Mouse (Mus musculus) hindbrain, embryonic 14.5 days (tissue): ENCODE results near the gene BC049715. TPM values are rescaled to one million over a fixed set of nuclear protein-coding genes. Genes with fewer than 3 reads are reported as not detected.

Experiments
- ATAC-seq: fragments of 200-750 bp; cut with Nextera tagmentation; 2 replicates; pipeline ENCODE4 v1.8.0; 2017; ENCODE audit warnings: moderate number of reproducible peaks, mild to moderate bottlenecking, moderate TSS enrichment, moderate library complexity; ENCODE audit not compliant: low FRiP score
- DNase-seq: peaks from one replicate; pipeline ENCODE4 v3.0.0-alpha.2; 2015; ENCODE audit warnings: low spot score
- H3K27ac ChIP-seq: fragments of 300-500 bp; sonication (generic); 2 replicates; pipeline ENCODE4 v1.5.1; 2014; ENCODE audit warnings: mild to moderate bottlenecking, moderate library complexity
- H3K27me3 ChIP-seq: fragments of 300-500 bp; sonication (generic); 2 replicates; pipeline ENCODE4 v1.6.1; 2014; ENCODE audit warnings: mild to moderate bottlenecking, low read length, mixed read lengths; ENCODE audit not compliant: control insufficient read depth, insufficient read depth
- H3K36me3 ChIP-seq: fragments of 300-500 bp; sonication (generic); replicated peaks from 2 replicates; pipeline ENCODE4 v1.6.1; 2014; ENCODE audit not compliant: control insufficient read depth, insufficient read depth
- H3K4me1 ChIP-seq: fragments of 300-500 bp; sonication (generic); replicated peaks from 2 replicates; pipeline ENCODE4 v1.6.1; 2014; ENCODE audit warnings: antibody characterized with exemption, low read length, mixed read lengths; ENCODE audit not compliant: control insufficient read depth, insufficient read depth
- H3K4me2 ChIP-seq: fragments of 300-500 bp; sonication (generic); replicated peaks from 2 replicates; pipeline ENCODE4 v1.6.1; 2014; ENCODE audit warnings: mild to moderate bottlenecking, moderate library complexity
- H3K4me3 ChIP-seq: fragments of 300-500 bp; sonication (generic); replicated peaks from 2 replicates; pipeline ENCODE4 v1.5.1; 2014; ENCODE audit warnings: mild to moderate bottlenecking, low read length
- H3K9ac ChIP-seq: fragments of 300-500 bp; sonication (generic); 2 replicates; pipeline ENCODE4 v1.6.1; 2014
- H3K9me3 ChIP-seq: fragments of 300-500 bp; sonication (generic); 2 replicates; pipeline ENCODE4 v1.6.1; 2016; ENCODE audit warnings: low read length; ENCODE audit not compliant: control insufficient read depth
- WGBS: fragments of 180-500 bp; shearing (Covaris S2); extraction: QIAGEN DNeasy Blood & Tissue Kit; methylation state at CpG from one replicate; pipeline ENCODE4 v1.1.7; 2014; 5-methylcytosine and 5-hydroxymethylcytosine counted together
- polyA plus RNA-seq: library from polyadenylated mRNA; unstranded; fragments of >200 nt; fragmentation: Nextera tagmentation; extraction: Ambion mirVana; gene quantifications from 2 replicates; pipeline ENCODE4 v1.2.1, GENCODE M21; 2014

Gene BC049715
- polyA plus RNA-seq, 1 experiment from 2014 or later: 2.0 TPM

GRCm38 (mm10) chr6:136835352-136835751 is 7.9 kb downstream of the BC049715 start, which contains the start of gene Smco3:
Smco3 (minus strand) TSS chr6:136835452.
- DNase-seq (no peak), ATAC-seq (no peak)
- Histone ChIP-seq H3K9ac (no peak within 1 kb of the TSS), H3K9me3 (no peaks in the 10 kb centered on the region), H3K4me3 (no peak within 1 kb of the TSS), H3K36me3 (no peaks in the 10 kb centered on the region), H3K4me2 (no peak within 1 kb of the TSS), H3K27me3 (peaks cover 7% of the 10 kb centered on the region; the same call in 1 of the 2 replicates), H3K4me1 (no peaks in the 10 kb centered on the region), H3K27ac (no peak within 1 kb of the TSS)
- WGBS: 53% methylated on average over 4 of the region's 4 CpGs

- Histone ChIP-seq H3K9ac (no peak overlapping the region), H3K36me3 (no peaks in the 10 kb centered on the region), H3K27ac (no peak overlapping the region), H3K9me3 (no peaks in the 10 kb centered on the region), H3K4me1 (no peaks in the 10 kb centered on the region), H3K4me3 (no peak overlapping the region), H3K27me3 (no peaks in the 10 kb centered on the region), H3K4me2 (no peak overlapping the region)
- DNase-seq (no peak), ATAC-seq (no peak)
- 88% methylated on average over 3 of the region's 3 CpGs for WGBS
Measured at GRCm38 (mm10) chr6:136837323-136837722, 9.9 kb downstream of the BC049715 start.

- Histone ChIP-seq H3K36me3 (no peaks in the 10 kb centered on the region), H3K9me3 (no peaks in the 10 kb centered on the region), H3K4me2 (no peak overlapping the region), H3K9ac (no peak overlapping the region), H3K27ac (no peak overlapping the region), H3K4me3 (no peak overlapping the region), H3K4me1 (no peaks in the 10 kb centered on the region), H3K27me3 (no peaks in the 10 kb centered on the region)
- ATAC-seq: no peak
- WGBS: 54% methylated on average over 2 of the region's 2 CpGs
- no peak for DNase-seq
Measured at GRCm38 (mm10) chr6:136844903-136845302, 17.5 kb downstream of the BC049715 start.

GRCm38 (mm10) chr6:136845706-136846480 is 18.5 kb downstream of the BC049715 start:
- DNase-seq (no peak), ATAC-seq (no peak)
- H3K4me3 ChIP-seq: no peak overlapping the region
- no peaks in the 10 kb centered on the region for H3K36me3 ChIP-seq
- no peak overlapping the region for H3K27ac ChIP-seq
- no peaks in the 10 kb centered on the region for H3K4me1 ChIP-seq
- H3K4me2 ChIP-seq: no peak overlapping the region
- no peaks in the 10 kb centered on the region for H3K9me3 ChIP-seq
- 75% methylated on average over 5 of the region's 5 CpGs for WGBS
- H3K27me3 ChIP-seq: no peaks in the 10 kb centered on the region
- no peak overlapping the region for H3K9ac ChIP-seq

DNA sequence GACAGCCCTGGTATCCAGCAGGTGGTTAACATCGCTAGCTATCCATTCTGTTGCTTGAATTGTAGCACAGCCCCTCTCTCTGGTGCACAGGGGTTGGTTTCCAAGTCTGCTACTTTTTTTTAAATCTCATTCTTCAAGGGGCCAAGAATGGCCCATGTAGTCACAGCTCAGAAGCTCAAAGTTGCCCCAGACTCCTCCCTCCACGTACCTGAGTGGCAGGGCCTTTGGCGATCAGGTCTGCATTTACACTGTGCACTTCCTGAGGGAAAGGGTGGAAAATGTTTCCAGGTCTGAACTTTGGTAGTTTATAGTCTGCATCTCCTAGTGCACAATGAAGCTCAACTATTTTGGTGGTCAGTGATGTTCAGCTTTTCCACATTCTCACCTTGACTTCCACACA is 19.8 kb downstream of the BC049715 start:
- Histone ChIP-seq H3K27me3 (no peaks in the 10 kb centered on the region), H3K4me2 (no peak overlapping the region), H3K9ac (no peak overlapping the region), H3K9me3 (no peaks in the 10 kb centered on the region), H3K27ac (no peak overlapping the region), H3K4me1 (no peaks in the 10 kb centered on the region), H3K4me3 (no peak overlapping the region), H3K36me3 (no peaks in the 10 kb centered on the region)
- ATAC-seq (no peak), DNase-seq (no peak)
- 97% methylated on average over 3 of the region's 3 CpGs for WGBS

- DNase-seq (no peak), ATAC-seq (no peak)
- H3K4me3 ChIP-seq: no peak overlapping the region
- H3K27me3 ChIP-seq: no peaks in the 10 kb centered on the region
- no peak overlapping the region for H3K27ac ChIP-seq
- no peaks in the 10 kb centered on the region for H3K9me3 ChIP-seq
- H3K4me1 ChIP-seq: no peaks in the 10 kb centered on the region
- no peak overlapping the region for H3K4me2 ChIP-seq
- no peak overlapping the region for H3K9ac ChIP-seq
- H3K36me3 ChIP-seq: no peaks in the 10 kb centered on the region
- 28% methylated on average over 2 of the region's 2 CpGs for WGBS
Measured at GRCm38 (mm10) chr6:136847790-136848189, 20.4 kb downstream of the BC049715 start.

GRCm38 (mm10) chr6:136848399-136848798 is 21.0 kb downstream of the BC049715 start:
- Histone ChIP-seq H3K9ac (no peak overlapping the region), H3K27ac (no peak overlapping the region), H3K4me2 (no peak overlapping the region), H3K36me3 (no peaks in the 10 kb centered on the region), H3K4me3 (no peak overlapping the region), H3K9me3 (no peaks in the 10 kb centered on the region), H3K4me1 (no peaks in the 10 kb centered on the region), H3K27me3 (no peaks in the 10 kb centered on the region)
- DNase-seq (no peak), ATAC-seq (no peak)
- WGBS: 89% methylated on average over 8 of the region's 8 CpGs

DNA sequence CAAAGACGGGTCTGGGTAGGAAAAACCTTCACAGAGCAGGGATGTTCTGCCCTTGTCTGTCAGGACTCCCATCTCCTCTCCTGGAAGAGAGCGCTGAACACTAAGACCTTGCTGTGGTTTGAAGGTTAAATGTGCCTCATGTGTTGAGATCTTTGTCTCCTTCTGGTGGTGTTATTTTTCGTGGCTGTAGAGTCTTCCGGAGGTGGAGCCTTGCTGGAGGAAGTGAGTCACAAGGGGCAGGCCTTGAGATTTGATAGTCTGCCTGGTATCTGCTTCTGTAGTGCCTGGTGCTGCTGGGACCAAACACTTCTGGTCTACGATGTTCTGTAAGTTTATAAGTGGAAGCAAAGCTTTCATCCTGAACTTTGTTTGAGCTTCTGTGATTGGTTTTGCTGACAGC is 21.5 kb downstream of the BC049715 start:
- WGBS: 84% methylated on average over 5 of the region's 5 CpGs

GRCm38 (mm10) chr6:136850267-136850666 is 22.8 kb downstream of the BC049715 start:
- no peak overlapping the region for H3K9ac ChIP-seq
- ATAC-seq (no peak), DNase-seq (no peak)
- no peaks in the 10 kb centered on the region for H3K27me3 ChIP-seq
- no peak overlapping the region for H3K4me2 ChIP-seq
- 85% methylated on average over 6 of the region's 6 CpGs for WGBS
- no peaks in the 10 kb centered on the region for H3K4me1 ChIP-seq
- H3K27ac ChIP-seq: no peak overlapping the region
- H3K4me3 ChIP-seq: no peak overlapping the region
- H3K9me3 ChIP-seq: no peaks in the 10 kb centered on the region
- no peaks in the 10 kb centered on the region for H3K36me3 ChIP-seq

More for the DNA sequence above, 21.5 kb downstream of the BC049715 start:
- no peak overlapping the region for H3K4me3 ChIP-seq
- ATAC-seq: no peak
- no peaks in the 10 kb centered on the region for H3K9me3 ChIP-seq
- DNase-seq: no peak
- H3K9ac ChIP-seq: no peak overlapping the region
- no peaks in the 10 kb centered on the region for H3K36me3 ChIP-seq
- no peaks in the 10 kb centered on the region for H3K27me3 ChIP-seq
- no peak overlapping the region for H3K27ac ChIP-seq
- H3K4me2 ChIP-seq: no peak overlapping the region
- H3K4me1 ChIP-seq: no peaks in the 10 kb centered on the region
